Mouse (Mus musculus) kidney, adult 2 months (tissue): ENCODE measurements around the gene Tm9sf2.

Experiments
- CTCF ChIP-seq: fragments of 200-500 bp; conservative IDR thresholded peaks from 2 replicates; pipeline ENCODE4 v1.5.1; 2011; ENCODE audit warnings: low read depth, mild to moderate bottlenecking, control low read depth, low read length, moderate library complexity, mixed read lengths; ENCODE audit not compliant: insufficient read depth, insufficient read length
- POLR2A ChIP-seq: fragments of 200-500 bp; IDR thresholded peaks from one replicate; pipeline ENCODE4 v1.6.1; 2011; ENCODE audit warnings: low read depth, low read length, control low read depth

GRCm38 (mm10) chr14:122157738-122158137, 50.9 kb downstream of the Tm9sf2 start:
- no peak for TF ChIP-seq POLR2A
- no peak for TF ChIP-seq CTCF
